Mouse (Mus musculus) midbrain, postnatal 0 days (tissue): Measurements from ENCODE around the gene Catip. TPM values are rescaled to one million over a fixed set of nuclear protein-coding genes. Genes with fewer than 3 reads are reported as not detected.

Source experiments
- ATAC-seq: fragments of 200-750 bp; cut with Nextera tagmentation; 2 replicates; pipeline ENCODE4 v1.8.0; 2017; ENCODE audit warnings: moderate number of reproducible peaks, mild to moderate bottlenecking, moderate TSS enrichment, moderate library complexity; ENCODE audit not compliant: low FRiP score
- DNase-seq: peaks from one replicate; pipeline ENCODE4 v3.0.0-alpha.2; 2015; ENCODE audit warnings: low spot score
- H3K27ac ChIP-seq: fragments of 300-500 bp; sonication (generic); 2 replicates; pipeline ENCODE4 v1.5.1; 2014; ENCODE audit warnings: low read depth, mild to moderate bottlenecking, low read length, mixed read lengths
- H3K27me3 ChIP-seq: fragments of 300-500 bp; sonication (generic); 2 replicates; pipeline ENCODE4 v1.6.1; 2014; ENCODE audit warnings: low read length, control low read depth, mixed read lengths; ENCODE audit not compliant: insufficient read depth
- H3K36me3 ChIP-seq: fragments of 300-500 bp; sonication (generic); 2 replicates; pipeline ENCODE4 v1.6.1; 2014; ENCODE audit warnings: low read length, control low read depth, mixed read lengths; ENCODE audit not compliant: insufficient read depth
- H3K4me1 ChIP-seq: fragments of 300-500 bp; sonication (generic); 2 replicates; pipeline ENCODE4 v1.6.1; 2014; ENCODE audit warnings: mild to moderate bottlenecking, control low read depth, antibody characterized with exemption, low read length, mixed read lengths; ENCODE audit not compliant: insufficient read depth
- H3K4me2 ChIP-seq: fragments of 300-500 bp; sonication (generic); 2 replicates; pipeline ENCODE4 v1.6.1; 2014; ENCODE audit warnings: low read depth, mild to moderate bottlenecking, low read length, mixed read lengths; ENCODE audit not compliant: poor library complexity, severe bottlenecking
- H3K4me3 ChIP-seq: fragments of 300-500 bp; sonication (generic); 2 replicates; pipeline ENCODE4 v1.5.1; 2014; ENCODE audit warnings: low read depth, mild to moderate bottlenecking, low read length, moderate library complexity
- H3K9ac ChIP-seq: fragments of 300-500 bp; sonication (generic); replicated peaks from 2 replicates; pipeline ENCODE4 v1.6.1; 2014; ENCODE audit warnings: mild to moderate bottlenecking, low read length, moderate library complexity, mixed read lengths; ENCODE audit not compliant: poor library complexity, severe bottlenecking
- H3K9me3 ChIP-seq: fragments of 300-500 bp; sonication (generic); 2 replicates; pipeline ENCODE4 v1.6.1; 2016; ENCODE audit warnings: low read length, control low read depth
- CTCF ChIP-seq: IDR thresholded peaks from 2 replicates; pipeline ENCODE4 v1.5.1; 2016; ENCODE audit warnings: antibody characterized with exemption, mild to moderate bottlenecking
- WGBS: fragments of 180-500 bp; shearing (Covaris S2); extraction: QIAGEN DNeasy Blood & Tissue Kit; methylation state at CpG from one replicate; pipeline ENCODE4 v1.1.7; 2014; 5-methylcytosine and 5-hydroxymethylcytosine counted together
- polyA plus RNA-seq: library from polyadenylated mRNA; unstranded; fragments of >200 nt; fragmentation: Nextera tagmentation; extraction: Ambion mirVana; gene quantifications from 2 replicates; pipeline ENCODE4 v1.2.1, GENCODE M21; 2015
- total RNA-seq: library from RNA; depleted of rRNA; stranded (reverse); fragments of >200 nt; gene quantifications from 2 replicates; pipeline ENCODE4 v1.2.3, GENCODE M21; 2014

Gene Catip
- total and polyA plus RNA-seq, 2 experiments from 2014 or later = 2.4 to 4.0 TPM

- Histone ChIP-seq H3K4me1 (peaks cover 4% of the 10 kb centered on the region; the same call in 1 of the 2 replicates), H3K27me3 (no peaks in the 10 kb centered on the region; the same call in 1 of the 2 replicates), H3K27ac (no peak overlapping the region), H3K4me3 (no peak overlapping the region), H3K36me3 (no peaks in the 10 kb centered on the region), H3K9ac (no peak overlapping the region), H3K4me2 (no peak overlapping the region), H3K9me3 (no peaks in the 10 kb centered on the region)
- WGBS = 83% methylated on average over 8 of the region's 8 CpGs
- no peak for TF ChIP-seq CTCF
- ATAC-seq (no peak), DNase-seq (no peak)
These were observed 2.4 kb downstream of the Catip start for GRCm38 (mm10) chr1:74364270-74364669.

GRCm38 (mm10) chr1:74367886-74368645, 6.2 kb downstream of the Catip start:
- no peak overlapping the region for H3K9ac ChIP-seq
- no peaks in the 10 kb centered on the region for H3K9me3 ChIP-seq
- no peak for TF ChIP-seq CTCF
- 24% methylated on average over 32 of the region's 34 CpGs for WGBS
- H3K27me3 ChIP-seq = no peaks in the 10 kb centered on the region; the same call in 1 of the 2 replicates
- peak overlapping the region; percentile 56 for H3K4me2 ChIP-seq
- no peak overlapping the region for H3K27ac ChIP-seq
- peak; percentile 81 for ATAC-seq
- no peaks in the 10 kb centered on the region for H3K36me3 ChIP-seq
- H3K4me3 ChIP-seq = peak overlapping the region; percentile 24
- DNase-seq = peak; percentile 28
- H3K4me1 ChIP-seq = peaks cover 4% of the 10 kb centered on the region; the same call in 1 of the 2 replicates

- no peak for DNase-seq
- WGBS = 53% methylated on average over 4 of the region's 4 CpGs
- TF ChIP-seq CTCF = no peak
- H3K27ac ChIP-seq = no peak overlapping the region
- H3K4me3 ChIP-seq = no peak overlapping the region
- peaks cover 4% of the 10 kb centered on the region; the same call in 1 of the 2 replicates for H3K4me1 ChIP-seq
- H3K36me3 ChIP-seq = no peaks in the 10 kb centered on the region
- H3K9me3 ChIP-seq = no peaks in the 10 kb centered on the region
- ATAC-seq = no peak
- H3K4me2 ChIP-seq = no peak overlapping the region
- no peaks in the 10 kb centered on the region; the same call in 1 of the 2 replicates for H3K27me3 ChIP-seq
- no peak overlapping the region for H3K9ac ChIP-seq
These were observed 8.1 kb downstream of the Catip start for GRCm38 (mm10) chr1:74370040-74370439.

- no peak for TF ChIP-seq CTCF
- no peak for DNase-seq
These were observed 11.5 kb downstream of the Catip start for GRCm38 (mm10) chr1:74373372-74373771.

GRCm38 (mm10) chr1:74374980-74375379, 13.1 kb downstream of the Catip start, which contains the start of gene Slc11a1:
Slc11a1 (plus strand) TSS chr1:74375195.
- no peaks in the 10 kb centered on the region for H3K9me3 ChIP-seq
- no peak within 1 kb of the TSS for H3K4me2 ChIP-seq
- H3K27me3 ChIP-seq = no peaks in the 10 kb centered on the region
- no peaks in the 10 kb centered on the region for H3K36me3 ChIP-seq
- no peak within 1 kb of the TSS for H3K9ac ChIP-seq
- H3K27ac ChIP-seq = no peak within 1 kb of the TSS
- WGBS = 76% methylated on average over 8 of the region's 8 CpGs
- ATAC-seq (no peak), DNase-seq (no peak)
- no peak within 1 kb of the TSS for H3K4me3 ChIP-seq
- TF ChIP-seq CTCF = no peak
- no peaks in the 10 kb centered on the region for H3K4me1 ChIP-seq

More at GRCm38 (mm10) chr1:74373372-74373771, 11.5 kb downstream of the Catip start:
- Histone ChIP-seq H3K4me1 (0 out of 2 replicates have a peak, but pooled peaks cover under 1% of the 10 kb centered on the region), H3K27ac (no peak overlapping the region), H3K9me3 (no peaks in the 10 kb centered on the region), H3K4me3 (no peak overlapping the region), H3K4me2 (no peak overlapping the region), H3K36me3 (no peaks in the 10 kb centered on the region), H3K27me3 (no peaks in the 10 kb centered on the region), H3K9ac (no peak overlapping the region)
- ATAC-seq = no peak
- 81% methylated on average over 4 of the region's 4 CpGs for WGBS

GRCm38 (mm10) chr1:74375561-74375960, 13.7 kb downstream of the Catip start:
- ATAC-seq = no peak
- no peak overlapping the region for H3K9ac ChIP-seq
- no peak overlapping the region for H3K4me3 ChIP-seq
- 81% methylated on average over 10 of the region's 10 CpGs for WGBS
- H3K27me3 ChIP-seq = no peaks in the 10 kb centered on the region
- no peaks in the 10 kb centered on the region for H3K36me3 ChIP-seq
- no peaks in the 10 kb centered on the region for H3K4me1 ChIP-seq
- no peak for DNase-seq
- no peak overlapping the region for H3K27ac ChIP-seq
- no peak overlapping the region for H3K4me2 ChIP-seq
- no peak for TF ChIP-seq CTCF
- H3K9me3 ChIP-seq = no peaks in the 10 kb centered on the region
